Mouse (Mus musculus) C2C12 (cell line): ENCODE results near the gene Sfxn1.

ENCODE experiments used
- CEBPB ChIP-seq: IDR thresholded peaks from one replicate; pipeline ENCODE4 v1.6.1; 2011; ENCODE audit warnings: low read depth, mild to moderate bottlenecking, control low read depth, moderate library complexity
- CTCF ChIP-seq: IDR thresholded peaks from one replicate; pipeline ENCODE4 v1.5.1; 2011; ENCODE audit not compliant: control insufficient read depth, insufficient read depth, insufficient read length
- MYOD1 ChIP-seq: IDR thresholded peaks from one replicate; pipeline ENCODE4 v1.6.1; 2011; ENCODE audit warnings: low read depth; ENCODE audit not compliant: control insufficient read depth, insufficient read length
- USF1 ChIP-seq: IDR thresholded peaks from one replicate; pipeline ENCODE4 v1.6.1; 2011; ENCODE audit warnings: low read depth, mild to moderate bottlenecking, control low read depth, moderate library complexity

GRCm38 (mm10) chr13:54067617-54068166, 4.0 kb upstream of the Sfxn1 start:
- TF ChIP-seq CEBPB (no peak), USF1 (no peak), CTCF (no peak), MYOD1 (no peak)
